Mouse (Mus musculus) embryo, embryonic 9.5 days (tissue): ENCODE data around the gene Upk3b.
A peak's percentile ranks its signal among the peaks of the same experiment; 100 is the strongest.

Source experiments
- DNase-seq: peaks from one replicate; pipeline ENCODE4 v3.0.0-alpha.2; 2017; ENCODE audit errors: extremely low spot score

Gene Upk3b

DNA sequence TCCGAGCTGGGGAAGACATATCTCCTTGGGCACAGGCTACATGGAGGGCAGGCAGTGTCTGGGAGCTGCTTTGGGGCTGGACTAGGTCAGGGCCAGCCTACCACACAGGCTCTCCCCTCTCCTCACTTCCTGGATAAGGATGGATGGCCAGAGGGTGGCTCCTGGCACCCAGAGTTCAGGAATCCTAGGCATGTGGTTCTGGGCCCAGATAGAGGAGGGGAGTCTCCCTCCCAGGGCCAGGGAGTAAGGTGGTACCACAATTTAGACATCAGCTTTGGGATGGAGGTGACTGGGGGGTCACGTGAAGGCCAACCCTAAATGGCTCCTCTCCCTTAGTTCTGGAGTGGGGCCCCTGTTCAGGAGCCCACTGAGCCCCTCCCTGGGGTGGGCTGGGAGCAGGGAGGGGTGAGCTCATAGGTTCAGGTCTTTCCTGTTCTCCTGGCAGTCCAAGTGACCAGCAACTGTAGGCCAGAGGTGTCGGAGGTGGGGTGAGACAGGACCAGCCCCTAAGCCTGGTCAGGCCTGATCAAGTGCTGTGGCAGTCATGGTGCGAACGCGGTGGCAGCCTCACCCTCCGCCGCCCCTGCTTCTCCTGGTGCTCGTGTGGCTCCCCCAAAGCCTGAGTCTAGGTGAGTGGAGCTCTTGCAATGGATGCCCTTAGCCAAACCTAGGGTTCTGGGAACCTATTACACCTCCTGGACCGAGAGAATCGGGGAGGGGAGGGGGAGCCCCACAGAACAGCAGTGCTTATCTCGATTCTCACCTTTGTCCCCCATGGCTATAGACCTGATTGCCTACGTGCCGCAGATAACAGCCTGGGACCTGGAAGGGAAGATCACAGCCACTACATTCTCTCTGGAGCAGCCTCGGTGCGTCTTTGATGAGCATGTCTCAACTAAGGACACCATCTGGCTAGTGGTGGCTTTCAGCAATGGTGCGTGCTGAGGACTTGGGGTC, at the start of gene Upk3b:
Upk3b (plus strand) TSS at position 239 of the 957 bp plus-strand sequence.
- DNase-seq: no peak

DNA sequence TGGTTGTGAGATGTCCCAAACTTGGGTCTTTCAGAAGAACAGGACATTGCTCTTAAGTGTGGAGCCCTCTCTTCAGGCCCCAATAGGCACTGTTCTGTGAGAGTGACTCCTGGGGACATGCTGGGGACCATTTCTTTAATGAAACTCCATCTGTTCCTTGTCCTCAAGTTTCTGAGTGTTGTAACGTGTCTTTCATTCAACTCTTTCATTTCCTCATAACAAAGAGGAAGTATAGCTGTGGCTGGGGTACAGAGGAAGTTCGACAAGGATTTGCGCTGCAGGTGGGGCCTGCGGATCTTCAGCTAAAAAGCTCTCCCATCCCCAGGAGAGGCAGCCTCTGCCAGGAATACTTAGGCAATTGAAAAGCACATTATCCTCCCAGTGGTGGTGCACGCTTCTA, 47.7 kb upstream of the Upk3b start:
- no peak for DNase-seq

DNA sequence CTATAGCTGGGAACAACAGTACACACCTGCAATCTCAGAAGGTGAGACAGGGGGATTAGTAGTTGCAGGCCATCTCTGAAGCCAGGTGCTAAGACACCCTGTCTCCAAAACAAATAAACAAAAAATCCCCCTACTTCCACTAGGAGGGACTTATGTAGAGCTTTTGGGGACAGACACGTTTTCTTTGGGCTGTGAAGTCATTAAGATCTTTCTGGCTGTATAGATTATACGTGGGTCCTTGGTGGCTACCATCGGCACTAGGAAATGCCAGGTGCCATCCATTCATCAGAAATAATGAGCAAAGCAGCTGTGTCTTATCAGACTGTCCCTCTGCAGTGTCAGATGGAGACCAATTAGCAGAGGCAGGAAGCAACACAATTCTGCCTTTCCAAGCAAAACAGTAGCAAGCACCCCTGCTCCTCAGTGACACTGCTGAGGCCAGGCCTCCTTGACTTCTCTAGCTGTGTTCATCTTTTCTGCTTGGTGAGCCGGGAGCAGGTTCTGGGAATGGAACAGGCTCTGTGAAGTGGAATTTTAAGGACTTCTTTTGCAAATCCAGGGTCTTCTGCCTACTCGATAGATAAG, 44.8 kb upstream of the Upk3b start:
- no peak for DNase-seq

DNA sequence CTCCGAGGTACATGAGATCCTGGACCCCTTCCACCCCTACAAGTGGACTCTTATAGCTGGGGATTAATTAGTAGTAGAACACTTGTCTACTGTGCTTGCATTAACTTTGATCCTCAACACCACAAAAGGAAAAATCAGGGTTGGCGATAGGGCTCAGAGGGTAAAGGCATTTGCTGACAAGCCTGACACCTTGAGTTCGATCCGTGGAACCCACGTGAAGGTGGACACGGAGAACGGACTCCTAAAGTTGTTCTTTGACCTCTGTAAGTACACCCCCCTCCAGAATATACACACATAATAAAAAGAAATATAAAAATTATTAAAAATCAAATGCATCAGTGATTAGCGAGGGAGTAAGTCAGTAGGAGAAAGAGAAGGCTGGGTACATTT, 44.0 kb upstream of the Upk3b start:
- no peak for DNase-seq

DNA sequence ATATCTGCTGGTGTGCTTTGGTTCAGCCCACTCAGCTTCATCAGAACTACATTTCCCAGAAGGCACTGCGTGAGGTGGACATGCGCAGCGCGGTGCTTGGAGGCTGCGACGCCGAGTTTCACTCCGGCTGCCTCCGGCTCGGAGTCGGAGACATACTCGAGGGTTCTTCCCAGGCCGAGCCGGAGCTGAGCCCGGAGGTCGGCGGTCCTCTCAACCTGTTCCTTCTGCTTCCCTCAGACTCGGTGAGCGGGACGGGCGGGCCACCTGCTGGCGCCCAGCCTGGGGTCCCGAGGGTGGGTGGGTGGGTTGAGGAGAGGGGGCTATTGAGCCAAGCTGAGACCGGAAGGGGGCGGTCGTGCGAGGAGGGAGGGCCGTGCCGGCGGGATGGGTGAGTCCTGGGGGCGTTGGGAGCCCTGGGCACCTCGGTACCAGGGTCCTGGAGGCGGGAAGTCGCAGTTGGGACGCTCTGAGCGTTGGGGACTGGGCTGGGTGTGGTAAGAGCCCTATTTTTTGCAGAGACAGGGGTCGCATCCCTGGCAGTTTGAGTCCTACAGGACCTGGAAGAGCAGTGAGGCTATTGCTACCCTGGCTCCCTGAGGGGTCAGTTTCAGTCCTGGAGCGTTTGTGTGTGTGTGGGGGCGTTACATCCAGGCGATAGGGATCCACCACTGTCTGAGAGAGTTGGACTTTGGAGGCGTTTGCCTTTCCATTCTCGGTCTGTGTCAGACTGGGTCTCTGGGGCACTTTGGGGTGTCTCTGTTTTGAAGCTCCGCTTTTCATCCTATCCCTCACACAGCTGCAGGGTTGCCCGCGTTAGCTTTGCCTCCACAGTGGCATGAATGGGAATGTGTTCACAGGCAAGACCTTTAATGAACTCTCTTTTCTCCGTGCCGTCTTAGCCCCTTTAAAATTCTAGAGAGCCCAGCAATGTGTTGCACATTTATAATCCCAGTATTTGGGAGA, 43.3 kb upstream of the Upk3b start, which contains the start of gene Dtx2:
Dtx2 (plus strand) TSS at position 76 of the 963 bp plus-strand sequence.
- DNase-seq: peak; percentile 88

DNA sequence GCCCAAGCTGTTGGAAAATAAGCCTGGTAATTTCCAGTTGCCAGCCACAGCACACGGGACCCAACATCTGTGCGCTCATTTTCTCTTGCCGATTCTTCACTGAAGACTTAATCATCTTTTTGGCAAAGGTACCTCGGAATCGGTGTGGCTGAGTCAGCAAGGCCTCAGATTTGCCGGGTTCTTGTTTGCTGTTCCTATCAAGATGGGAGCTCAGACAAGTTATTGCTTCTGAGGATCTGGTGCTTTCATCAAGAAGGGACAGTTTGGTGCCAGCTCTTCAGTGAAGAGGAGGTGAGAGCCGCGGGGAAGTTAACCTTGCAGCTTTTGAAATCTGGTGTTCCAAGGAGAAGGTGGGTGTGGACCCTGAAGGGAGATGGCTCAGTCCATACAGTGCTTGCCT, 42.1 kb upstream of the Upk3b start:
- no peak for DNase-seq

DNA sequence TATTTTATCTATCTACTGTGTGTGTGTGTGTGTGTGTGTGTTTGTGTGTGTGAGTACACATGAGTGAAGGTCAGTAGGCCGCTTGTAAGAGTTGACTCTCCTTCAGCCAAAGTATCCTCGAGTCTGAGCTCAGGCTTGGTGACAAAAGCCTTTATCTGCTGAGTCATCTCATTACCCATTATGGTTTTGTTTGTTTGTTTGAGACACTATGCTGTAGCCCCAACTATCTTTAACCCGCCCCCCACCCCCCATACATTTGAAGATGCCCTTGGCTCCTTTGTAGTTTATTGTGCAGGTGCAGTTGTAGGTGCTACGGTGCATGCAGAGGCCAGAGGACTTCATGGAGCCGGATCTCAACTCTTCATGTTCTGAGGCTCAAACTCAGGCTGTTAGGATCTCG, 37.1 kb upstream of the Upk3b start:
- DNase-seq: no peak

DNA sequence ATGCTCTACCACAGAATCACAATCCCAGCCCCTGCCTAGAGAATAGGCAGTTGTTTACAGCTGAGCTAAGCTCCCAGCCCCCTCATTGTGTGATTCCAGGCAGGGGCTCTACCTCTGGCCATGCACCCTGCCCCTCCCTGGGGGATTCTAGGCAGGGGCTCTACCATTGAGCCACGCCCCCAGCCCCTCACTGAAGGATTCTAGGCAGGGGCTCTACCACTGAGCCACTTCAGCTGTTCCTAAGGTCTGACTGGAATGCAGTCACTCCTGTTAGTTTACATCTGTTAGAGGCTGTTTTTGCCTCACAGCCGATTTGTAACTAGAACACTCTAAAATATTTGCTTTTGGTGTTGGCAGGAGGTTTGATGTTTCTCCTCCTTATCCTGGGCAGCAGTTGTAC, 36.0 kb upstream of the Upk3b start:
- no peak for DNase-seq

DNA sequence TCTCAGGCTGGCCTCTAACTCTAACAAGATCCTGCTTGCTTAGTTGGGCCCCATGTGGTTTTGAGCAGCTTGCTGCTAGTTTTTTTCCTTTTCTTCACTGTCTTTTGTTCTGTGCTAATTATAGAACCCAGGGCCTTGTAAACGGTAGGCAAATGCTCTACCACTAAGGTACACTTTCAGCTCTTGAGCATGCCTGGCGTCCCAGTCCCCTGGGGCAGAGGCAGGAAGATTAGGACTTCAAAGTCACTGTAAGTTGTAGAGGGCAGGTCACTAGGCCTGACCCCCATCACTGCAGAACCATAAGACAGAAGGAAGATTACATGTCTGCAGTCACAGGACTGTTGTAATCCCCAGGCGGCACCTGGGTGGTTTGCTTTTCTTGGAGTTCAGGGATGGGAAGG, 35.5 kb upstream of the Upk3b start:
- DNase-seq: peak; percentile 35

DNA sequence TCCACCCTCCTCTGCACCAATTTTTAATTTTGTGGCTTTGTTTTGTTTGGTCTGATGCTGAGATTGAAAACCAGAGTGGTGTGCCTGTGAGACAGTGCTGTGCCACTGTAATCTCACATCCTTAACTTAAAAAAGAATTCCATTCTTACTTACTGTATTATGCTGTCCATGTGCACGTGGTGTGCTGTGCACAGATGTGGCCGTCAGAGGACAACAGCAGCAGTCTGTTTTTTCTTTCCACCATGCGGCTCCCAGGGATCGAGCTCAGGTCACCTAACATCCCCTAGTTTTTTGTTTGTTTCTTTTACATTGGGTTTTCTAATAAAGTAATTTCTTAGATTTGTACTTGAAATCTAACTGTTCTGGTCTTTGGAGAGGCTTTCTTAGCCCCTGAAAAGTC, 33.8 kb upstream of the Upk3b start:
- DNase-seq: no peak

DNA sequence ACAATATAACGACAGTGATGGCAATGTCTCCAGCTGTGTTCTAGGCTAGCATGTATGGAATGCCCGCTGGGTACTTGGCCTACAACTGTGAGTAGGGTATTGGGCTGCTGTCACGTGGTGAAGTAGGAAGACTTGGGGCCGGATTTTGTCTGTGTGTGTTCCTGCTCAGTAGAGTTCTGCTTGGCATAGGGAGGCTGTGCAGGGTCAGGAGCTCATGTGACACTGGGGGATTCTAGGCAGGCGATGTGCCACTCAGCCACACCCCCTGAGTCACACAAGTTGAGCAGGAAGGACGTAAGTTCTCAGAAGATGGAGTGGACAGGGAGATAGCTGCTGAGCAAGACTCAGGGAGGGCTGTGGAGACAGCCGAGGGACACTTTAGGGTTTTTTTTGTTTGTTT, 30.6 kb upstream of the Upk3b start:
- no peak for DNase-seq

DNA sequence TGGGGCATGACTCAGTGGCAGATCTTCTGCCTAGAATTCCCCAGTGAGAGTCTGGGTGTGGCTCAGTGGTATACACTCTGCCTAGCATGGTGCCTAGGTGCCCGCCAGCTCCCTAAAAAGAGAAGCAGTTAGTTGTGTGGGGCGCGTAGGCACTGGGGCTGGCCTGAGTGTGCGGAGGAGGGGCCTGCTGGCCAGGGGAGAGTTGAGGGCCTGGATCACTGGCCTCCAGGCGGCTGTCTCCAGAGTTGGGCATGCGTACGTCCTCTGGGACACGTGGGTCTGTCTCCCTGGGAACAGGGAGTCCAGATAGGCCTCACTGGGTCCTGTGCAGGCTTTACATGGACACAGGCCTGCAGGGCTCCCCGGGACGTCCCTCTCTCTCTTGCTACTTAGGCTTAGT, 23.4 kb upstream of the Upk3b start:
- no peak for DNase-seq

DNA sequence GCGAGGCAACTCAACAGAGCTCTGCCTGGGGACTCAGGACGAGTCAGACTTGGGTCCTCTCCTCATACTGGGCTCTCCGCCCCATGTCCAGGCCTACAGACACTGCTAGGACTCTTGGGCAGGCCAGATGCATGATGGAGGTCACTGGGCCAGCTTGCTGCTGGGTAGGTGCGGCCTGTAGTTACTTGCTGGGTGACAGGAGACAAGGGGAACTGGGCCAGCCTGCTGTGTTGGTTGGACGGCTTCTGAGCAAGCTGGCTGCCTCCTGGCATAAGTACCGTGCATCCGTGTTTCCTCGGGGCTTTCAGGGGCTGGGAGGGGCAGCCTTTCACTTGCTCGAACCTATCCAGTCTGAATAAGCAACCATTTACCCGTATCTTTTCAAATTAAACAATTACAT, 22.7 kb upstream of the Upk3b start:
- DNase-seq: no peak

DNA sequence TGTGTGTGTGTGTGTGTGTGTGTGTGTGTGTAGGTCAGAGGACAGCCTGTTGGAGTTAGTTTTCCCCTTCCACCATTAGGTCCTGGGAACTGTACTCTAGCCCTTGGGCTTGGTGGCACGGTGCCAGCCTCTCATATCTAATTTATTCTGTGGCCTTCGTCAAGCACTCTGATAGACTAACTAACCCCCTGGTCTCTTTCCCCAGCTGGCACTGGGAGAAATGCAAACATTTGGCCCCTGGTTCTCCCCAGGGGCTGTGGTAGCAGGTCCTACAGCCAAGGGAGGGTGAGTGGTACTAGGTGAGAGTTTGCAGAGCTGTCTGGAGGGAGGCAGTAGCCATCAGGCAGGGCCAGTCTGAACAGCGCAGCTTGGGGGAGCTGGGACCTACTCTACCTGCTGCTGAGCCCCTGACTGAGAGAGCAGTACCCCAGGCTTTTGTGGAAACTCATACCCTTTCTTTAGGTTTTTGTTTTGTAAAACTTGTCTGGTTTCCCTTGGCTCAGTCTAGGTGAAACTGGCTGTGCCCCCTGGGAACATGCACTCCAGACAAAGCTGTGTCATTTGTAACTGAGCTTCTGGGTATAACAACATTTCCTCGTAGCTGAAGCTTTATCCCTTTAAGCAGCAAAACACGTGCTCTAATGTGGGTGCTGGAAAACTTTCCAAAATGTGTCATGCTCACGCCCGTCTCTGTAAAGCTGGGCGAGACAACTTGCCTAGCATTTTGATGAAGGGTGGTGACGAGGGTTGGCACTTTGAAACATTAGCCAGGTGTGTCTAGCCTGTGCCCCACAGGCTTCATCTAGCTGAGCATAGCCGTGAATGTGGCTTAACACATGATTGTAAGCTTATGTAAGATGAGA, 22.1 kb upstream of the Upk3b start:
- no peak for DNase-seq

DNA sequence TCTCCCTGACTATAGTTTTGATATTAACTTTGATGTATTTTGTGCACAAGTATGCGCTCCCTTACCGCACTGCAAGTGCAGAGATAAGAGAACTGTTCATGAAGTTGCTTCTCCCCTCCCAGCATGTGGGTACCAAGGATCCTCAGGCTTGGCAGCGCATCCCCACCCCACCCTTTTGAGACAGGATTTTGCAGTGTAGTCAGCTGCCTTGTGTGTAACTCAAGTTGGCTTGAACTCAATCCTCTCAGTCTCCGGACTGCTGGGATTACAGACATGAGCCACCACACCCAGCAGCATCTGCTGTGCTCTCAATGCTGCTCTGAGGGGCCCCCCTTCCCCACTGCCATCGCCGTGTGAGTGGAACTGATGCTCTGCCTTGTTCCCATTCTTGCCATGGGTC, 21.0 kb upstream of the Upk3b start:
- no peak for DNase-seq

DNA sequence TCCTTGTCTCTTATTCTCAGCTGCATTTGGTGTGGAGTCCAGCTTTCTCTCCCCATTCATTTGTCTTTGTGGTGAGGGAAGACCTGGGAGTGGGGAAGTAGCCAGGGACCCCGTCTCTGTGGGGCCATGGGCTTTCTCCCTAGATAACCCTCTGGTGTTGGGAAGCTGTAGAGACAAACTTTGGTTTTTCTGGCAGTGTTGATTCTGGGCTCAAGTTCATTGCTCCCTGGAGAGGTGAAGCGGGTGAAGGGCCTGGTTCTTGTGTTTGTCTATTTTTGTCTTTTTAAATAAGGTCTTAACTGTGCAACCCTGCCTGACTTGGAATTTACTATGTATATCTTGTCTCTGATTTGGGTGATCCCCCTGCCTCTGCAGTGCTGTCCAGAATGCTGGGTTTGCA, 19.6 kb upstream of the Upk3b start:
- no peak for DNase-seq

DNA sequence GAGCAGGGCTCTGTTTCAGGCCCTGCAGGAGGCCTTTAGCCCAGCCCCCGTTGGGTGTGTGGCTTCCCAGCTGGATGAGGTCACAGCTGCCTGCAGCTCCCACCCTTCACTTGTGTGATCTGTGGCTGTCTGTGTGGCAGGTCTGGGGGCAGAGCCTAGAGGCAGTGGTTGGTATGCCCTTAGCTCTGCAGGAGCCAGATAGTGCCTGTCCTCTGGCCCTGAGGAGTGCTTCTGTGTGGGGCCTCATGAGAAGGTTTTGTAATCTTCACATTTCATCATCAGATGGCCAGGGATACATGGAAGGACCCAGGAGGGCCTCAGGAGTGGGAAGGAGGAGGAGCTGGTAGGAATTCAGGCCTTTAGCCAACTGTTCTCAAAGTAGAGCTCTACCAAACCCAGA, 18.4 kb upstream of the Upk3b start:
- no peak for DNase-seq

DNA sequence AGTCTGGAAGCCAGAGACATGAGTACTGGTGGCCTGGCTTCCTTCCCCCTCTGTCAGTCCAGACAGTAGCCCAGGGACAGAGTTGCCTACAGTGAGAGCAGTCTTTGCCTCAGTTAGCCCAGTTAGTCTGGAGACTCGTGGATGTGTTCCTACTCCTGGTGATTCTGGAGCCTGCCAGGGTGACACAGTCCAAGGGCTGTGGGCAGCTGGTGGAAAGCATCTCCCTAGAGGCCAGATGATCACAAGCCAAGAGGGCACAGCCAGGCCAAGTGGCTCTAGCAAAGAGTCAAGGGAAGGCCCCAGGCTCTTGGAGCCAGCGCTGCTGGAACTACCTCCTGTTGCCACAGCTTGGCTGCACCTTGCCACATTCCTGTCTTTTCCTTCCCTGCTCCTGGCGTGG, 12.6 kb upstream of the Upk3b start:
- DNase-seq: no peak

DNA sequence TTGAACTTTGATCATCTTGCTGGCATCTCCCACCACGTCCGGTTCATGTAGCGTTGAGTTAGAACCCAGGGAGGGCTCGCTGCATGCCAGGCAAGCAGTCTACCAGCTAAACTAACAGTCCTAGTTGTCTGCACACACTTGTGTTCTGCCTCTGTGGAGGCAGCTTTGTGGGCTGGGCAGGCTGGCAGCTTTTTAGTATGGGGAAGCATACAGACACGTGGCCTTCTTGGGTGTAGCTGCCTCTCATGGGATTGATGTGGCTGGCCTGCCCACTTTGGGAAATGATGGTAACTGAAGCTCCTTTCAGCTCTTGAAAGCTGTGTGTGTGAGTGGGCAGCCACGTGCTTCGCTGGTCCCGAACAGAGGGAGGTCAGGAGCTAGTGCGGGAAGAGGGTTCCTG, 11.4 kb upstream of the Upk3b start:
- DNase-seq: no peak

DNA sequence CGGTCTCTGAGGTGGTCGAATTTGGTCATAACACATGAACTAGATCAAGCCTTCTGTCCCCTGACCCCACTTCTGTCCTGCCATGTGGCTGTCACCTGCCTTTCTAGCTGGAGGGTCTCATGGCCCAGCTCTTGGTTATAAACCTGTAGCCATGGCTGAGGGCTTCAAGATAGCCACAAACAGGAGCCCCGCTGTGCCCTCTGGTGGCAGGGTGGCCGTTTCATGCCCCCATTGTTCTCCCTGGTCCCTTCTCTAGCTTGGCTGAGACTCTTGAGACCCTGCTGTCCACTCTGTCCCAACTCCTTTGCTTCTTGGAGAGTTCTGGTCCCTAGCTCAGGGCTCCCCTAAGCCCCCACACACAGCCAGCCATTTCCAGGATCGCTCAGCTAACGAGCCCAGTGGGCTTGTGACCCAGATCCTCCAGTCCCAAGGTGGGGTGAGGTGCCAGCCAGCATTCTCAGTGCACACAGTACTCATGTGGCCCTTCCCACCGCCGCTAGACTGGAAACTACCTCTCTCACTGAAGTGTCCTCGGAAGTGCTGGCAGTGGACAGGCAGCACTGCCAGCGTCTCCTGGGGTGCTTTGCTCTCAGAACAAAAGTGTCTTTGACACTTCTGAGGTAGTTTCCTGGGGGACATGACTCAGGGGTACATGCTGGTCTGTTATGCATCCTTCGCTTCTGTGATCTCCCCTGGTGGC, 10.5 kb upstream of the Upk3b start:
- DNase-seq: no peak

DNA sequence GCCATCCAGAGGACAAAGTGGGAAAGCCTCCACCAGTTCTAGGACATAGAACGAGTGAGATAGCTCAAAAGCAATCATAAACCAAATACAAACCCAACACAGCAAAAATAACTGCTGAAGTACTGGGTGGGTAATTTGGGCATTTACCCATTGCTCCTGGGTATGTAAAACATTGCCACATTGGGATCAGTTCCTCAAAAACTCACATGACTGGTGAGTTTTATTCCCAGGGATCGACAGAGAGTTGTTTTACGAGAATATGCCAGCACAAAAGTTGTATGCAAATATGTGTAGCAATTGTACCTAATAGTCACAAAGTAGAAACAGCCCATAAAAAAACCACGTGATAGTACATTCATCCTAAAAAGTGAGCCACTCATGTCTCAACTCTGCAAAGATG, 3.4 kb upstream of the Upk3b start:
- no peak for DNase-seq
